Mouse (Mus musculus) c-Kit-negative CD71-positive TER-119-positive erythroid progenitor cells, embryonic 14.5 days (primary cell): ENCODE data around the gene Slco2b1.
A peak's percentile ranks its signal among the peaks of the same experiment; 100 is the strongest.

ENCODE experiments used
- DNase-seq: peaks from one replicate; pipeline ENCODE4 v3.0.0-alpha.2; 2013; ENCODE audit warnings: low read depth, low spot score

The Slco2b1 gene

GRCm38 (mm10) chr7:99654244-99654643, 56.9 kb downstream of the Slco2b1 start:
- no peak for DNase-seq

GRCm38 (mm10) chr7:99649585-99649984, 61.6 kb downstream of the Slco2b1 start:
- DNase-seq, result no peak

GRCm38 (mm10) chr7:99648623-99649022, 62.5 kb downstream of the Slco2b1 start:
- DNase-seq, result no peak

GRCm38 (mm10) chr7:99644701-99645100, 66.4 kb downstream of the Slco2b1 start:
- DNase-seq, result no peak

- DNase-seq, result peak; percentile 63
Observed at GRCm38 (mm10) chr7:99642078-99642477, 69.1 kb downstream of the Slco2b1 start.

GRCm38 (mm10) chr7:99641245-99641644, 69.9 kb downstream of the Slco2b1 start:
- no peak for DNase-seq

- DNase-seq, result no peak
Observed at GRCm38 (mm10) chr7:99633966-99634665, 77.0 kb downstream of the Slco2b1 start.

- no peak for DNase-seq
Observed at GRCm38 (mm10) chr7:99632286-99632685, 78.9 kb downstream of the Slco2b1 start.

GRCm38 (mm10) chr7:99627366-99627765, 83.8 kb downstream of the Slco2b1 start:
- DNase-seq, result no peak

- DNase-seq, result no peak
Observed at GRCm38 (mm10) chr7:99626376-99627270, 84.5 kb downstream of the Slco2b1 start, which contains the start of gene Tpbgl. Gene Tpbgl (minus strand): TSS chr7:99627103.

GRCm38 (mm10) chr7:99625722-99626375, 85.3 kb downstream of the Slco2b1 start:
- DNase-seq, result no peak

GRCm38 (mm10) chr7:99618860-99619259, 92.3 kb downstream of the Slco2b1 start:
- no peak for DNase-seq

- no peak for DNase-seq
Observed at GRCm38 (mm10) chr7:99618264-99618663, 92.9 kb downstream of the Slco2b1 start.
